Mouse (Mus musculus) hindbrain, embryonic 10.5 days (tissue): ENCODE data around the gene Sp2. TPM values are rescaled to one million over a fixed set of nuclear protein-coding genes. Genes with fewer than 3 reads are reported as not detected.

Source experiments
- DNase-seq: peaks from one replicate; pipeline ENCODE4 v3.0.0-alpha.2; 2017; ENCODE audit warnings: low spot score
- H3K27ac ChIP-seq: fragments of 300-500 bp; sonication (generic); 2 replicates; pipeline ENCODE4 v1.5.1; 2016; ENCODE audit warnings: mild to moderate bottlenecking, moderate library complexity
- H3K27me3 ChIP-seq: fragments of 300-500 bp; sonication (generic); 2 replicates; pipeline ENCODE4 v1.6.1; 2016; ENCODE audit warnings: mild to moderate bottlenecking; ENCODE audit not compliant: poor library complexity, insufficient read depth, severe bottlenecking
- H3K36me3 ChIP-seq: fragments of 300-500 bp; sonication (generic); 2 replicates; pipeline ENCODE4 v1.6.1; 2016; ENCODE audit warnings: mild to moderate bottlenecking, moderate library complexity
- H3K4me1 ChIP-seq: fragments of 300-500 bp; sonication (generic); replicated peaks from 2 replicates; pipeline ENCODE4 v1.6.1; 2016; ENCODE audit warnings: mild to moderate bottlenecking
- H3K4me3 ChIP-seq: fragments of 300-500 bp; sonication (generic); 2 replicates; pipeline ENCODE4 v1.5.1; 2016; ENCODE audit warnings: mild to moderate bottlenecking, moderate library complexity
- H3K9me3 ChIP-seq: fragments of 300-500 bp; sonication (generic); 2 replicates; pipeline ENCODE4 v1.6.1; 2016; ENCODE audit warnings: mild to moderate bottlenecking, moderate library complexity
- WGBS: fragments of 180-500 bp; shearing (Covaris S2); methylation state at CpG from one replicate; pipeline ENCODE4 v1.1.7; 2016; 5-methylcytosine and 5-hydroxymethylcytosine counted together
- polyA plus RNA-seq: library from polyadenylated mRNA; unstranded; fragments of >200 nt; fragmentation: Nextera tagmentation; extraction: Ambion mirVana; gene quantifications from 2 replicates; pipeline ENCODE4 v1.2.1, GENCODE M21; 2016

The Sp2 gene
- polyA plus RNA-seq, 1 experiment from 2014 or later, result 31.4 TPM

DNA sequence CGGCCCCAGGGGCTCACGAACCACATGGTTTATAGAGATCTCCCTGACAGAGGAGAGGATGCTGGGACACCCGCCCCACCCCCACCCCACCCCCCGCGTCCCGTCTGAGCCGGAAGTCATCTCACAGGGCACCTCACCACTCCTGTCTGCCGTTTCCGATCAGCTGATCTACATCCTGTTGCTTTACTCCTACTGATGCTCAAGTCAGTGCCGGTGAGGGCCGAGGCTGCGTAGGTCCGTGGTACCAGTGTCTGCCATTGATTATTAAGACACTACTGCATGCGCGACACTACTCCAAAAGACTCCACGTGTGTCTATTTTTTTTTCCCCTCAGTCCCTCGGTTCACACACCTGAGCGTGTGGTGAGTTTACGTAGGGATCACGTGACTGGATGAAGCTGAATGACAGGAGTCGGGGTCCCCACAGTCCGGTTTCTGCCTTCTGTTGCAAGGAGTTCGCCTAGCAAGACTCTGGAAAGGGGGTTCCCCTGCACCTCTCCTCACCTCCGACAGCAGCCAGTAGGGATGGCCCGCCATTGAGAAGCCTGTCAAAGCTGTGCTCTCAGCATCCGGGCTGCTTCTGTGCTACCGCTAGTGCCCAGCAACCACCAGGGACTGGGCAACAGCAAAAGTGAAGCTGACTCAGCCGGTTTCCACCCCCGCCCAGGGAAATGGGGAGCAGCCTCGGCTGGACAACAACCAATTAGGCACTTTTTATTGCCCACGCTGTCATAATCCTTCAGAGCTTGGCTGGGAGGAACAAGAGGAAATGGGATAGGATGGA is 5.3 kb upstream of the Sp2 start:
- H3K27ac ChIP-seq, result peak overlapping the region; percentile 30; the same call in 1 of the 2 replicates
- H3K4me3 ChIP-seq, result peak overlapping the region; percentile 43
- no peaks in the 10 kb centered on the region for H3K9me3 ChIP-seq
- peaks cover 43% of the 10 kb centered on the region for H3K4me1 ChIP-seq
- peaks cover 71% of the 10 kb centered on the region for H3K27me3 ChIP-seq
- H3K36me3 ChIP-seq, result no peaks in the 10 kb centered on the region
- DNase-seq, result no peak
- WGBS, result 9% methylated on average over 31 of the region's 31 CpGs

DNA sequence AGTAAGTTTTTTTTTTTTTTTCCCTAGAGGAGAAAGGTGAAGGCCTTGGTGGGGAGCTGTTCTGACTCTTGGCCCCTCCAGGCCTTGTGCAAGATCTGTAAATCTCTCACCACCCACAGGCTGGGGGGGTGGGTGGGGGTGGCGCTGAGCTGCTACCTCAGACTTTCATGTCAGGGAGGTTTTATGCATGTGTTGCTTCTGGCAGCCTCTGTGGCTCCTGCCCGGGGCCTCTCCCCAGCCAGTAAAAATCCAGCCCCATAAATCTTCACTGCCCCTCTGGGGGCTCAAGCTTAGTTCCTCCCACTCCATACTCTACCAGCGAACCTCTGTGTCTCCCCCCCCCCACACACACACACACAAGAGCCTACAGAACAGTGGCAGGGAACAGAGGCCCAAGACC is 3.7 kb upstream of the Sp2 start:
- WGBS, result 47% methylated on average over 3 of the region's 3 CpGs
- H3K9me3 ChIP-seq, result no peaks in the 10 kb centered on the region
- H3K36me3 ChIP-seq, result no peaks in the 10 kb centered on the region
- DNase-seq, result no peak
- H3K4me1 ChIP-seq, result peaks cover 37% of the 10 kb centered on the region
- H3K4me3 ChIP-seq, result no peak overlapping the region
- H3K27me3 ChIP-seq, result peaks cover 83% of the 10 kb centered on the region
- H3K27ac ChIP-seq, result no peak overlapping the region

DNA sequence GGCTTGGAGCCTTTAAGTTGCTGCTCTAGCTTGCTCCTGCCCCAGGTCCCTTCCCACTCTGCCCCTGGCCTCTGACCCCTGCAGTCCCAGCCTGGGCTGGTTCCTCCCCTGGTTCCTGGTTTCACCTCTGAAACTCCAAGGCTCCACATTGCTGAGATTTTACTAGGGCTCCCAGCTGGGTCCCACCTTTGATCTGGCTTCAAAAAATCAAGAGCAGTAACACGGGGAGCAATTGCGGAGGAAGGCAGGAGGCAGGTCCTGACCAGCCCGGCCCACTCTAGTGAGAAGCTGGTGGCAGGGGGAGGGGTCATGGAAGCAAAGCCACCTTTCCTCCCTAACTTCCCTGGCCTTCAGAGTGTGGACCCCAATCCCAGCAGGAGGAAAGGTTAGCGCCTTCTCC is 2.1 kb upstream of the Sp2 start:
- H3K9me3 ChIP-seq, result no peaks in the 10 kb centered on the region
- no peak overlapping the region for H3K4me3 ChIP-seq
- no peak overlapping the region; the same call in 1 of the 2 replicates for H3K27ac ChIP-seq
- no peak for DNase-seq
- no peaks in the 10 kb centered on the region for H3K36me3 ChIP-seq
- H3K27me3 ChIP-seq, result peaks cover 85% of the 10 kb centered on the region
- WGBS, result 22% methylated on average over 4 of the region's 4 CpGs
- peaks cover 35% of the 10 kb centered on the region for H3K4me1 ChIP-seq

DNA sequence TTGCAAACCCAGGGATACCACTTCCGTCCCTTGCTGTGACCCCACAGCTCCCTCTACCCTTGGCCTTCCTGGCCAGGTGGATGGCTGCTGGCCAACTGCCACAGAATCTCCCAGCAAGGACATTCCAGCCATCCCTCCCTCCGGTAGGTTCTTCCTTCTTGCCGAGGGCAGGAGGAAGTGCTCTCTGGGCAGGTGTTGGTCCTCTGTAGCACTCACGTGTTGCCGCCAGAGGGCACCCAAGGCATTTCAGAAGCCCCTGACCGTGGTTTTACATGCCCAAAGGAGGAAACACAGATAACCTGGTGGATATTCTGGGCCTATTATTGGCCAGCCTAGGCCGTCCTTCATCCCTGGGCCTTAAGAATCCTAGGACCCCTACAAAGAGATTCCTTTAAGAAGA is 404 bp downstream of the Sp2 start:
- no peaks in the 10 kb centered on the region for H3K36me3 ChIP-seq
- peaks cover 36% of the 10 kb centered on the region for H3K4me1 ChIP-seq
- H3K27me3 ChIP-seq, result peaks cover 59% of the 10 kb centered on the region
- H3K9me3 ChIP-seq, result no peaks in the 10 kb centered on the region
- H3K4me3 ChIP-seq, result peak overlapping the region; percentile 24
- peak; percentile 83 for DNase-seq
- H3K27ac ChIP-seq, result no peak overlapping the region
- 3% methylated on average over 7 of the region's 7 CpGs for WGBS

DNA sequence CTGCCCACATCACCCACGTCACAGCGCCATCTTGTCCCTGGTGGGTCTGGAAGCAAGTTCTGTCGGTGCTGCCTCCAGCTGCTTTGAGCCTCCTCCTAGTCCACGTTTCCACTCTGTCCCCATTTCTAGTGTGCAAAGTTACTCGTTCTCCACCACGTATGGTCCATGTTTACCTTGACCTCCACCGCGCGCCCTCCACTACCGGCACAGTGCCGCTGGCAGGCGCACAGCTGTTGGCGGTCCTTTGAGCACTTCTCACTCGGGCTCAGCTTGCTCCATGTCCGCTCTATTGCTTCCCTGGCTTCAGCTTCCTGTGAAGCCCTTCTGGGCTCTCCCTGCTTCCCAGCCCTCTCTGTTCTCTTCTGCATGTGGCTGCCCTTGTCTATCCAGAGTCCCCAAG is 1.3 kb downstream of the Sp2 start:
- Histone ChIP-seq H3K4me3 (no peak overlapping the region), H3K4me1 (peaks cover 38% of the 10 kb centered on the region), H3K36me3 (no peaks in the 10 kb centered on the region), H3K27me3 (peaks cover 50% of the 10 kb centered on the region), H3K9me3 (no peaks in the 10 kb centered on the region), H3K27ac (no peak overlapping the region)
- WGBS, result 70% methylated on average over 15 of the region's 15 CpGs
- DNase-seq, result no peak

DNA sequence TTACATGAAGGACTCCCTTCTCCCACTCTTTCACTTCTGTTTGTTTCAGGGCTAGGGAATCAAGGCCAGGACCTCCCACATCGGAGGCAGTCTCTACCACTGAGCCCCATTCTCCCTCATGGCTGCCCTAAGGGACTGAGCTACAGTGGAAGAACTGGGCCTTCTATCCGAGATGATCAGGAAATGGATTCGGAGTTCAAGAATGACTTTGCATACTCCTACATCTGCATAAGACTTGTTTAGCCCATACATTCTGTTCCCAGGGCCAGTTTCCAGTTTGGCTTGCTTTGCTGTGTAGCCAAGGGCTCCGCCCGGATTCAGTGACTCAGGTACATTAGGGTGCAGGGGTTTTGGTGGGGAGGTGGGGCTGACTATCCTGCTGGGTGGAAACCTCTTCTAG is 2.7 kb downstream of the Sp2 start:
- Histone ChIP-seq H3K4me3 (no peak overlapping the region), H3K9me3 (no peaks in the 10 kb centered on the region), H3K27ac (no peak overlapping the region), H3K27me3 (peaks cover 36% of the 10 kb centered on the region), H3K36me3 (no peaks in the 10 kb centered on the region), H3K4me1 (peaks cover 47% of the 10 kb centered on the region)
- WGBS, result 80% methylated on average over 5 of the region's 5 CpGs
- no peak for DNase-seq

- no peak overlapping the region for H3K4me3 ChIP-seq
- H3K36me3 ChIP-seq, result no peaks in the 10 kb centered on the region
- no peak overlapping the region for H3K27ac ChIP-seq
- no peak for DNase-seq
- no peaks in the 10 kb centered on the region for H3K9me3 ChIP-seq
- peaks cover 29% of the 10 kb centered on the region for H3K27me3 ChIP-seq
- 83% methylated on average over 7 of the region's 7 CpGs for WGBS
- H3K4me1 ChIP-seq, result peaks cover 41% of the 10 kb centered on the region
Observed at GRCm38 (mm10) chr11:96979329-96979728, 3.4 kb downstream of the Sp2 start.

DNA sequence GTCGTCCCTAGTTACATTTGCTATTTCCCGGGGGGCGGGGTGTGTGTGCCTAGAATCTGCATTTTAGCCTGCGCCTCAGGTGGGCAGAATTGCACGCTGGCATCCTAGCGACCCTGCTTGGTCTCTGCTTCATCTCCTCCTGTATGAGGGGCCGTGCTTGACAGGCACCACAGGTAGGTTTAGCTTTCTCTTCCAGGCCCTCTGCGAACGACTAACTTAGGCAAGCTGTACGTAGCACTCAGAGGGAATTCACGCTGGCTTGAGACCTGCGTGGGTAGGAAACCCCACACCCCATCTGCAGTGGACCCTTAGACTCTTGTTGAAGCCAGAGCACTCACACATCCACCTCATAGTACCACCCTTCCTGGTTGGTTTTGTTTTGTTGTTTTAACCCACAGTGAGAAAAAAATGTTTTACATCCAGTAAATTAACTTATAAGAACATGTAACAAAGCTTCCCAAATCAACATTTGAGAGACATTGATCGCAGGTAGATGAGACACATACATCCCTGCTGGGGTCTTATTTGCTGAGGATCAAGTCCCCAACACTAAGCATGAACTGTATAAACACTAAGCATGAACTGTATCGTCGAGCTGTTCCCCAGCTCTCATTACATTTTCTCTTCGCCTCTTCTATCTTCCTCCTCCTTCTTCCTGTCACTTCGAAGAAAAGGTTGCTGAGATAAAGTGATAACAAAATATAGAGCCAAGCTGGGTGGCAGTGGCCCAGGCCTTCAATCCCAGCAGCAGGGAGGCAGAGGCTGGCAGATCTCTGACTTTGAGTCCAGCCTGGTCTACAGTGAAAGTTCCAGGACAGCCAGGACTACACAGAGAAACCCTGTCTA is 4.1 kb downstream of the Sp2 start:
- peaks cover 22% of the 10 kb centered on the region for H3K27me3 ChIP-seq
- peaks cover 5% of the 10 kb centered on the region for H3K36me3 ChIP-seq
- H3K4me3 ChIP-seq, result peak overlapping the region; percentile 89
- DNase-seq, result no peak
- H3K27ac ChIP-seq, result peak overlapping the region; percentile 89
- H3K4me1 ChIP-seq, result peaks cover 43% of the 10 kb centered on the region
- 35% methylated on average over 17 of the region's 17 CpGs for WGBS
- H3K9me3 ChIP-seq, result no peaks in the 10 kb centered on the region

DNA sequence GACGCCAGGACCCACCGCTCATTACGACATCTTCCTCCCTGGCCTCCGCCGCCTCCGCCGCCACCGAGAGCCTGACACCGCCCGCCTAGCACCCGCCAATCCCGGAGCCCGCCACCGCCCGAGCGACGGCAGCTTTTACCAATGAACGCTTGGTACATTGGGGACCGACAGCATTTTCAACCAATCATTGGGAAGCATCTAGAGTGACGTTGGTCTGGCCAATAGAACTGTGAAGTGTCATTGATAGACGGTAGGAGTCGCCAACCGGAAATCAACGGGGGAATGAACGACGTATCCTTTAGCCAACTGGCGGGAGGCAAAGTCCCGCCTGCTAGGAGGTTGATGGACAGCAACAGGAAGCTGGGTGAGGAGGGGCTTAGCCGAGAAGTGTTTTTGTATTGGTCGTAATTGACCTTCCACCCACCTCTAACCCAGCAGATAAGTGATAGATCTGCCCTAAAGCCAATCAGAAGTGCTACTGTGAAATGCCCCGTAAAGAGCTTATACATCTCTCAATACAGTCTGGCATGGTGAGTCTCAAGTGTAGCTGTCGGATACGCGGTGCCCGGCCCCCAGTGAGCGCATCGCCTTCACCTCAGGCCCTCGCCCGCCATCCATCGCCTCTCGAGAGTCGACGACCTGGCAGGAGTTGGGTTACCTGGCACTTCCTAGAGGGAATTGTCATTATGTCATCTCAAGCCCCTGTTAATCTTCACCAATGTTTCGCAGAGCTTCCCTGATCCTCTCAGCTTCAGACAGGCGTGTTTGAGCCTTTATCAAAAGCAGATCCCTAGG is 5.0 kb downstream of the Sp2 start:
- WGBS, result under 1% methylated on average over 45 of the region's 45 CpGs
- Histone ChIP-seq H3K27me3 (peaks cover 14% of the 10 kb centered on the region), H3K36me3 (peaks cover 9% of the 10 kb centered on the region), H3K4me3 (peak overlapping the region; percentile 89), H3K4me1 (peaks cover 47% of the 10 kb centered on the region), H3K27ac (peak overlapping the region; percentile 100), H3K9me3 (no peaks in the 10 kb centered on the region)
- DNase-seq, result peak; percentile 99

DNA sequence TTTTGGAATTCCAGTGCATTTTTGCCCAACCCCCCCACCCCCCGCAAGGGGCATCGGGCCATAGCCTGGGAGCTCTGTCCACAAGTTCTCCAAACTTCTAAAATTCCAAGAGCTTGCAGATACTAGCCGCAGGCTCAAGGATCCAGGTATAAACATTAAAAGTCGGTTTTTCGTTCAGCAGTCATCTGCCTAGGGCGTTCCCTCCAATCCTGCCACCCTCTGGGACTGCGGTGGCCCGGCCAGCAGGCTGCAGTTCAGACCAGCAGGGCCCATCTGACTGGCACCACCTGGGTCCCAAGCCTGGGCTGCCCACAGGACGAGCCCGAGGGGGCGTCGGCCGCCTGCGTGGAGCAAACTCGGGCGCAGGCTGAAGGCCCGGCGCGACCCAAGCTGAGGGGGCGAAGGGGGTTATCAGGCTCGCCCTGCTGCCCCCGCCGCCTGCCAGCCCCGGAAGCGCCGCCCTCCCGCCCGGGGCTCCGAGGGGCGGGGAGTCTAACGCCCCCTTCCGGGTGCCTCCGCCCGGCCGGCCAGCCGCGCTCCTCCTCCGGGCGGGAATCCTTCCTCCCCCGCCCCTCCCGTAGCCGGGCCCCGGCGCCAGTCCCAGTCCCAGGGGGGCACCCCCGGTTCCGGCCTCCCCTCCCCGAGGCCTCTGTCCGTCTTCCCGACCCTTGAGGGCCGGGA is 5.7 kb downstream of the Sp2 start:
- Histone ChIP-seq H3K27me3 (peaks cover 10% of the 10 kb centered on the region), H3K4me1 (peaks cover 39% of the 10 kb centered on the region), H3K9me3 (no peaks in the 10 kb centered on the region), H3K4me3 (peak overlapping the region; percentile 89), H3K27ac (peak overlapping the region; percentile 100), H3K36me3 (peaks cover 9% of the 10 kb centered on the region)
- under 1% methylated on average over 50 of the region's 50 CpGs for WGBS
- no peak for DNase-seq

DNA sequence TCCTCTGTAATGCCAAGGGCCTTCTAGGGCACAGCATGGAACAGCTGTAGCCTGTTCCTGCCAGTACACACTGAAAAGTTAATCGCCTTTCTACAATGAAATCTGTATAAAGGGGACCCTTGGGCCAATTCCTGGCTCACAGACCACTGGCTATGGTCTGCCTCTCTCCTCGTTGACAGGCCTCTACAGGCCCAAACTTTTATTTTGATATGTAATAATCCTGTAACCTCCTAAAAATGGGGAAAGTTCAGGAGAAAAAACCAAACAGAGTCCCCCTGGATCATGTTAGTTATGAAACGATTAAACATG is 6.4 kb downstream of the Sp2 start:
- peaks cover 9% of the 10 kb centered on the region for H3K36me3 ChIP-seq
- H3K9me3 ChIP-seq, result no peaks in the 10 kb centered on the region
- H3K27ac ChIP-seq, result peak overlapping the region; percentile 100
- DNase-seq, result no peak
- H3K4me3 ChIP-seq, result peak overlapping the region; percentile 89
- H3K4me1 ChIP-seq, result peaks cover 38% of the 10 kb centered on the region
- 69% methylated on average over 3 of the region's 3 CpGs for WGBS
- H3K27me3 ChIP-seq, result peaks cover 3% of the 10 kb centered on the region
